Mouse (Mus musculus): ENCODE measurements around the gene Zeb2.

DNA sequence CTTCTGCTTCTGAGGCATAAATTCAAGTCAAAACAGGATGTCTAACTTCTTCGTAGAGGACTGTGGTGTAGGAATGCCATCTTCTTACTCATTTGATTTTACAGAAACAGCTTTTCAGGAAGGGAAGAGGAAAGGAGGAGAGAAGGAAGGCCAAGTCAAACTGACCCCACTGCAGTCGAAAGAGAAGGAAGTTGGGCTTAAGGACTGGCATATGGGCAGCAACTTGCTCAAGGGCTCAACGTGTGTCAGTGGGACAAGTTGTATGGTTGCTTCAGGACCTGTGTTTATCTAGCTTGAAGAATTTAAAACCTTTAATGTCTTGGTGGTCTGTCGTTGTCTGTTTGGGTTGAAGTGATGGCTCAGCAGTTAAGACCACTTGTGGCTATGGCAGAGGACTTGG is 67.3 kb downstream of the Zeb2 start:
- TF ChIP-seq CTCF (IDR thresholded peaks at IDR 0.05; ENCODE audit: borderline replicate concordance, control insufficient read depth, extremely low read depth, insufficient read depth, low read length, poor library complexity): no peak
- no peak for TF ChIP-seq POLR2A (IDR thresholded peaks at IDR 0.05; ENCODE audit: control insufficient read depth, extremely low read depth, insufficient read depth, low read length, poor library complexity)

Data from thymus, adult 2 months (tissue).